Mouse (Mus musculus): ENCODE measurements around the gene Ppil3.
A peak's percentile ranks its signal among the peaks of the same experiment; 100 is the strongest.

Gene Ppil3

GRCm38 (mm10) chr1:58409553-58410197, 35.6 kb downstream of the Ppil3 start:
- no peak for DNase-seq (ENCODE audit: low spot score)

GRCm38 (mm10) chr1:58408141-58408540, 37.1 kb downstream of the Ppil3 start:
- no peak for DNase-seq (ENCODE audit: low spot score)

DNA sequence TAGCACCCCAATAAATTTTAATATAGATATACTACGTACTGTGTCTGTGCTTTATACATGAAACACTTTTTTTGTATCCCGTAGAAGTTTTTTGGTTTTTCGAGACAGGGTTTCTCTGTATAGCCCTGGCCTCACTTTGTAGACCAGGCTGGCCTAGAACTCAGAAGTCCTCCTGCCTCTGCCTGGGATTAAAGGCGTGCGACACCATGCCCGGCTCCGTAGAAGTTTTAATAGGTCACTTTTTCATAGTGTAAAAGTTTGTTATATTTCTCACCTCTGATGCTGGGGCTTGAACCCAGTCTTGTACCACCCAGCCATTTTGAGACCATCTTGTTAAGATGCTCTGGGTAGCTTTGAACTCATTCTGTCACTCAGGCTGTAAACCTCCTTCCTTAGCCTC, 38.0 kb downstream of the Ppil3 start:
- no peak for DNase-seq (ENCODE audit: low spot score)

DNA sequence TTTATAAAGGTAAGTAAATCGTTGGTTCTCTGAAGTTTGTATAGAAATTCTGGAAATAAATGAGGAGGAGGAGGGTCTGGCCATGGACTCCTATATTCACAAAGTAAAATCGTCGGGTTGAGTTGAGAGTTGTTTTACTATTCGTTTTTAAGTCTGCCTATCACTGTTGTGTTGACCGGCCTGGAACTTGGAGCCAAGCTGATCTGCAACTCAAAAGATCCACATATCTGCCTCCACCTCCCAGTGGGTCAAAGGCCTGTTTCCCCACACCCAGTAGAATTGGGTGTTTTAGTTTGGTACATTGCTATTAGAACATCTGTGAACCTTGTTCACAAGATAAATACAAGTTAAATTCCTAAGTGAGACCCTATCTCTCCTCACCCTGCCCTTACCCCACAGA, 41.5 kb downstream of the Ppil3 start:
- no peak for DNase-seq (ENCODE audit: low spot score)

DNA sequence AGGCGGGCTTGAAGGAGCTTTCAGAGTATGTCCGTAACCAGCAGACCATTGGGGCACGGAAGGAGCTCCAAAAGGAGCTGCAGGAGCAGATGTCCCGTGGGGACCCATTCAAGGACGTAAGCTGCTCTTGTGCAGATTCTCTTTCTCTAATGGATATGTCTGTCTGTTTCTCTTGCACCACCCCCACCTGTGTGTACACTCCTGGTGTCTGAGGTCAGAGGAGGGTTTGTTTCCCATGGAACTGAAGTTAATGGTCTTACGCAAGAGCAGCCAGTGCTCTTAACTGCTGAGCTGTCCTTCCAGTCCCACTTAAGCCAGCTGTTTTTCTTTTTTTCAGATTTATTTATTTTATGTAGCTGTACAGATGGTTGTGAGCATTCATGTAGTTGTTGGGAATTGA, 43.9 kb downstream of the Ppil3 start:
- no peak for DNase-seq (ENCODE audit: low spot score)

GRCm38 (mm10) chr1:58397731-58398130, 47.6 kb downstream of the Ppil3 start:
- no peak for DNase-seq (ENCODE audit: low spot score)

GRCm38 (mm10) chr1:58396179-58396578, 49.1 kb downstream of the Ppil3 start:
- no peak for DNase-seq (ENCODE audit: low spot score)

DNA sequence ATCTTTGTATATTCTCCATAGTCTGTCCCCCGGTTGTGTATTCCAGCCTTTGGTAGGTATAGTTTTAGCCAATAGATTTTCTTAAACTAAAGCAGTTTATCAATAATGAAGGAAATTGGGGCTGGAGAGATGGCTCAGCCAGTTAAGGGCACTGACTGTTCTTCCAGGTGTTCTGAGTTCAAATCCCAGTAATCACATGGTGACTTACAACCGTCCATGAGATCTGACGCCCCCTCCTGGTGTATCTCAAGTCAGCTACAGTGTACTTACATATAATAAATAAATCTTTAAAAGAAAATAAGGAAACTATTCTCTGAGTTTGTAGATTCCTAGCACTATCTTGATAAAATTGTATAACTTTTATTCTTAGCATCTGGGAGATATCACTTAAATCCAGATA, 49.9 kb downstream of the Ppil3 start:
- DNase-seq (ENCODE audit: low spot score), result no peak

GRCm38 (mm10) chr1:58393284-58394195, 51.7 kb downstream of the Ppil3 start:
- peak; percentile 42 for DNase-seq (ENCODE audit: low spot score)

DNA sequence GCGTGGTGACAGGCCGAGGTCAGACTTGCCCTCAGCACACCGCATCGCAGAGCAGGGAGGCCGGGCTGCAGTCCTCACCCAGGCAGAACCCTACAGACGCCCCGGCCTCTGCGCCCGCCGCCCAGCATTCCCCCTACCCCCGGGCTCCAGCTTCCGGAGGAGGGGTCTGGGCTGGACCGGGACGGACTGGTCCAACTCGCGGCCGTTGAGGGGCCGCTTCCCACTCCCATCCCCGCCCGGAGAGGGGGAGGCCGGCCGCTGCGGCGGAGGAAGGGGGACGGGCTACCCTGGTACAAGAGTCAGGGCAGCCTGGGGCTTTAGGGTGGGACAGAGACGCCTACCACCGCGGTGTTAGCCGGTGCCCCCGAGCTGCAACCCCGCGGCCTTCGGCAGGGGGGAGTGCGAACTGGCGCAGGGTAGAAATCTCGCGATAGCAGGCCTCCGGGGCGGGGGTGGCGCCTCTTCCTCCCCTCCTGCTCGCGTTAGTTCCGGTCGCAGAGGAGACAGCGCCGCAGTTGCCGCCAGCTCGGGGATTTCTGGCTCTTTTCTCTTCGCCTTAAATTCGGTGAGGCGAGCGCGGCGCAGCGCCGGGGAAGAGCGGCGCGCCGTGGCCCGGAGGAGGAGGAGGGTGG, 52.5 kb downstream of the Ppil3 start, which contains the start of gene Bzw1:
Gene Bzw1, plus strand, starts transcription at position 247 of the 632 bp plus-strand sequence.
- peak; percentile 93 for DNase-seq (ENCODE audit: low spot score)

DNA sequence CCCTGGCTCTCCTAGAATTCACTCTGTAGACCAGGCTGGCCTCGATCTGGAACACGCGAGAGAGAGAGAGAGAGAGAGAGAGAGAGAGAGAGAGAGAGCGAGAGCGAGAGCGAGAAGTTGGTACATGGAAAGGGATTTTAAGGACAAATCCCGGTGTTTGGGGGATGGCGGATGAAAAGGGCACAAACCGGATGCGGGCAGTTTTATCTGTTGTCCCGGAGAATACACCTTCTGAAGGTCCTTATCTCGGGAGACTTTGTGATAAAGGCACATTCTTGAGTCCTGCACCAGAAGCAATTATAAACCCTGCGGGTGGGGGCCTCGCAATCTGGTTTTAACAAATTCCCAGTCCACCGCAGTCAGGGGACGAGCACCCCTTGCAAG, 53.0 kb downstream of the Ppil3 start:
- DNase-seq (ENCODE audit: low spot score), result peak; percentile 73

GRCm38 (mm10) chr1:58391421-58392267, 53.6 kb downstream of the Ppil3 start:
- DNase-seq (ENCODE audit: low spot score), result no peak

DNA sequence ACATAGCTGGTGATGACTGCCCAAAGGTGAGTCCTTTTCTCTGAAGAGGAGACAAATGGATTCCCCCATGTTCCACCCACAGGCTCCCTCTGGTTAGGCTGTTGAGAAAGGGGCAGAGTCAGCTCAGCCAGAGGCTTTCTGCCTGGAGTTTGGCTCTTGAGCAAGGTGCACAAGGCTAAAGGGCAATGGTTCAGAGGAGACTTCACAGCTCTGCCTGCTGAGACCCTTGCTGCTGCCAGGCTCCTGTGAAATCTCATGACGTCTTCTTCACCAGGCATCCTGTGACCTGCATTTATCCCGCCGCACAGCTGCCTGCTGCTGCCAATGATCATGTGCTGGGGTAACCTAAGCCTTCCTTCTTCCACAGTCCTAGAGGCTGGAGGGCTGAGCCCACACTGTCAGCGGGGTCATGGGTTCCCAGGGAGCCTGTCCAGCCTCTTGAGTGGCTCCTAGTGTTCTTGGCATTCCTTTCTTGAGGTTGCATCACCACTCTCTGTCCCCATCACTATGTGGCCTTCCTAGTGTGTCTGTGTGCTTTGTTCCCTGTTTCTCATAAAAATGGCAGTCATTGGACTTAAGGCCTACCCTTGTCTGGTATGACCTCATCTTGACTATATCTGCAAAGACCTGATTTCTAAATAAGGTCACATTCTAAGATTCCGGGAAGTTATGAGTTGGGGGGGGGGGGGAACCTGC, 62.6 kb downstream of the Ppil3 start:
- no peak for DNase-seq (ENCODE audit: low spot score)
